Mouse (Mus musculus) embryonic facial prominence, embryonic 14.5 days (tissue): ENCODE results near the gene Nupl2. TPM values are rescaled to one million over a fixed set of nuclear protein-coding genes. Genes with fewer than 3 reads are reported as not detected.
A peak's percentile ranks its signal among the peaks of the same experiment; 100 is the strongest.

ENCODE experiments used
- ATAC-seq: fragments of 200-750 bp; cut with Nextera tagmentation; 2 replicates; pipeline ENCODE4 v1.8.0; 2017; ENCODE audit warnings: low read depth, moderate number of reproducible peaks, moderate TSS enrichment
- DNase-seq: peaks from one replicate; pipeline ENCODE4 v3.0.0-alpha.2; 2015; ENCODE audit warnings: low spot score
- H3K27ac ChIP-seq: fragments of 300-500 bp; sonication (generic); replicated peaks from 2 replicates; pipeline ENCODE4 v1.5.1; 2014; ENCODE audit warnings: low read depth, mild to moderate bottlenecking, low read length, moderate library complexity
- H3K27me3 ChIP-seq: fragments of 300-500 bp; sonication (generic); replicated peaks from 2 replicates; pipeline ENCODE4 v1.6.1; 2014; ENCODE audit warnings: low read length; ENCODE audit not compliant: control insufficient read depth, insufficient read depth
- H3K36me3 ChIP-seq: fragments of 300-500 bp; sonication (generic); 2 replicates; pipeline ENCODE4 v1.6.1; 2014; ENCODE audit warnings: low read length, mixed read lengths; ENCODE audit not compliant: control insufficient read depth, insufficient read depth
- H3K4me1 ChIP-seq: fragments of 300-500 bp; sonication (generic); 2 replicates; pipeline ENCODE4 v1.6.1; 2014; ENCODE audit warnings: antibody characterized with exemption, low read length; ENCODE audit not compliant: control insufficient read depth, insufficient read depth
- H3K4me2 ChIP-seq: fragments of 300-500 bp; sonication (generic); 2 replicates; pipeline ENCODE4 v1.6.1; 2014; ENCODE audit warnings: low read depth, mild to moderate bottlenecking, low read length, moderate library complexity, mixed read lengths
- H3K4me3 ChIP-seq: fragments of 300-500 bp; sonication (generic); 2 replicates; pipeline ENCODE4 v1.5.1; 2014; ENCODE audit warnings: low read depth, mild to moderate bottlenecking, low read length
- H3K9ac ChIP-seq: fragments of 300-500 bp; sonication (generic); 2 replicates; pipeline ENCODE4 v1.6.1; 2014; ENCODE audit warnings: low read depth, mild to moderate bottlenecking, low read length, moderate library complexity, mixed read lengths
- H3K9me3 ChIP-seq: fragments of 300-500 bp; sonication (generic); 2 replicates; pipeline ENCODE4 v1.6.1; 2016; ENCODE audit warnings: low read length; ENCODE audit not compliant: control insufficient read depth
- WGBS: fragments of 180-500 bp; shearing (Covaris S2); extraction: QIAGEN DNeasy Blood & Tissue Kit; methylation state at CpG from one replicate; pipeline ENCODE4 v1.1.7; 2014; 5-methylcytosine and 5-hydroxymethylcytosine counted together
- polyA plus RNA-seq: library from polyadenylated mRNA; unstranded; fragments of >200 nt; fragmentation: Nextera tagmentation; extraction: Ambion mirVana; gene quantifications from 2 replicates; pipeline ENCODE4 v1.2.1, GENCODE M21; 2014

The Nupl2 gene
- 11.2 and 15.3 TPM in 2 replicates for polyA plus RNA-seq

GRCm38 (mm10) chr5:24164789-24165445 lies at the start of gene Nupl2:
Gene Nupl2 (plus strand): TSS chr5:24164963.
- Histone ChIP-seq H3K36me3 (peaks cover 24% of the 10 kb centered on the region), H3K4me3 (peak within 1 kb of the TSS; percentile 92), H3K4me2 (peak within 1 kb of the TSS; percentile 75), H3K27ac (peak within 1 kb of the TSS; percentile 78), H3K9me3 (no peaks in the 10 kb centered on the region), H3K4me1 (no peaks in the 10 kb centered on the region), H3K9ac (peak within 1 kb of the TSS; percentile 94), H3K27me3 (no peaks in the 10 kb centered on the region)
- ATAC-seq (peak; percentile 97), DNase-seq (peak; percentile 97)
- WGBS: under 1% methylated on average over 43 of the region's 52 CpGs

DNA sequence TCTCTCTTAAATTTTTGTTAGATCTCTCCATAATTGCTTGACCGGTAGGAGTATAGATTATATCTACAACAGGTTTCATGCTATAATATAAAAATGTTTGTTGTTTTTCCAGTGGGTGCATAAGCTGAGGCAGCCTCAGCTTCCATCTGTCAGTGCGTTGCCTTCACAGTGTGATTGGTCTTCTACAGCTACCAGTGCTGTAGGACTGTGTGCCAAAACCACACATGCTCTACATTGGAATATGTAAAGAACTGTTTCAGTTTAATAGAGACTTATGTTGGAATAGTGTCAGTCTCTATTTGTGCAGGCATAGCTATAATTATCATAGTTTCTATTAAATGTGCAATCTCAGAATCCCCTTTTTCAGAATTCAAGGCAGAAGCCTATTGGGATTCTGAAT lies 42.5 kb upstream of the Nupl2 start:
- DNase-seq (no peak), ATAC-seq (no peak)
- WGBS: 94% methylated on average over 2 of the region's 2 CpGs
- no peaks in the 10 kb centered on the region for H3K9me3 ChIP-seq
- no peak overlapping the region for H3K4me3 ChIP-seq
- no peaks in the 10 kb centered on the region for H3K27me3 ChIP-seq
- H3K36me3 ChIP-seq: peaks cover 4% of the 10 kb centered on the region; the same call in 1 of the 2 replicates
- no peaks in the 10 kb centered on the region for H3K4me1 ChIP-seq
- H3K9ac ChIP-seq: no peak overlapping the region
- no peak overlapping the region for H3K4me2 ChIP-seq
- H3K27ac ChIP-seq: no peak overlapping the region

DNA sequence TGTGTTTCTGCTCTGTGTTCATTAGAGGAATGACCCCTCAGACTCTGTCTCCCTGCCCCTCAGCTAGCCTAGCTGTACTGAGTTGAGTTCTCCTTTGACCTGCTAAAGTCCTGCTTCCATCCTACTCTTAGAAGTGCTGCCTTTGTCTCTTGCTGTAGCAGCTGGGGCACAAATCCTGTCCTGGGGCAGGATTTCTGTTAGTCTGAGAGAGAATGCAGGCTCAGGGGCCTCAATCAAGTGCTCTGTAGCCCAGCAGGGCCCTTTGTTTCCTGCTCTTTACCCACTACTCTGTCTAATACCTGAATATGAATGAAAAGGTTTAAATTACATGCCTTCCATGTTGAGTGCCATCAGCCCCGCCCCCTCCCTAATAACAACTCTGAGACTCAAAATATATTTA lies 40.6 kb upstream of the Nupl2 start:
- WGBS: 58% methylated on average over 1 of the region's 1 CpGs
- no peak overlapping the region for H3K4me2 ChIP-seq
- ATAC-seq (peak; percentile 72; the same call in 1 of the 2 replicates), DNase-seq (peak; percentile 16)
- no peaks in the 10 kb centered on the region for H3K9me3 ChIP-seq
- H3K36me3 ChIP-seq: peaks cover 10% of the 10 kb centered on the region; the same call in 1 of the 2 replicates
- no peak overlapping the region for H3K9ac ChIP-seq
- no peaks in the 10 kb centered on the region for H3K4me1 ChIP-seq
- H3K4me3 ChIP-seq: no peak overlapping the region
- no peak overlapping the region for H3K27ac ChIP-seq
- H3K27me3 ChIP-seq: no peaks in the 10 kb centered on the region

GRCm38 (mm10) chr5:24124579-24125276 lies 40.0 kb upstream of the Nupl2 start:
- Histone ChIP-seq H3K4me3 (no peak overlapping the region), H3K27me3 (no peaks in the 10 kb centered on the region), H3K4me1 (no peaks in the 10 kb centered on the region), H3K4me2 (no peak overlapping the region), H3K27ac (no peak overlapping the region), H3K9me3 (no peaks in the 10 kb centered on the region), H3K36me3 (0 out of 2 replicates have a peak, but pooled peaks cover 6% of the 10 kb centered on the region), H3K9ac (no peak overlapping the region)
- DNase-seq (no peak), ATAC-seq (no peak)
- 65% methylated on average over 3 of the region's 3 CpGs for WGBS

DNA sequence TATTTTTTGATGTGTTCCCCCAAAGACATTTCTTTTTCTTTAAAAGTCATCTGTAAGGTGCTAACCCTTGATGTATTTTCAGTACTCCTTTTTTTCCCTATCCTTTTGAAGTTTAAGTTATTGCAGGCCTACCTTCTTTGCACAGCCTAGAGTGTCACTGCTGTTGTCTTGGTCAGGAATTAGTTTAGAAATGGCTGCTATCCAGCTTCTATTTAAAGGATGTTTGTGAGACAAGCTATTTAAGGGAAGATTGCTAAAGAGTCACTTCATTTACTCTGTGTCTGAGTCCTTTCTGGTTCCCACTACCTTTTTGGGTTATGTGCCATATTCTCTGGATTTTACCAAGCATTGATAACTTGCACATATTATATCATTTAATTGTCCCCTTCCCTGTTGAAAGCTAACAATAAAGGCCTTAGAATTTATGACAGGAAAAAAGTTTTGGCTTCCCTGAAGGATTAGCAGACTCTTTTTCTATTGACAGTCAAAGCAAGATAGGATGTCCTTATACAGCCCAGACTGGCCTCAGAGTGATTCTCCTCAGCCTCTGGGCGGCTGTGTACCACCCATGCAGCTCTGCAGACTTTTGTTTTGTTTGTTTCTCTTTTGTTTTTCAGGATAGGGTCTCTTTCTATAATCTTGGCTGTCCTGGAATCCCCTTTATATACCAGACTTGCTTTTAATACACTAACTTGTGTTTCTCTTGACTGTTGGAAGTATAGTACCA lies 38.7 kb upstream of the Nupl2 start:
- Histone ChIP-seq H3K27ac (no peak overlapping the region), H3K4me1 (no peaks in the 10 kb centered on the region), H3K9ac (no peak overlapping the region), H3K27me3 (no peaks in the 10 kb centered on the region), H3K4me3 (no peak overlapping the region), H3K36me3 (0 out of 2 replicates have a peak, but pooled peaks cover 9% of the 10 kb centered on the region), H3K4me2 (no peak overlapping the region), H3K9me3 (no peaks in the 10 kb centered on the region)
- no peak for ATAC-seq
- WGBS: 66% methylated on average over 1 of the region's 1 CpGs
- DNase-seq: no peak

GRCm38 (mm10) chr5:24126967-24127366 lies 37.8 kb upstream of the Nupl2 start:
- WGBS: 76% methylated on average over 4 of the region's 4 CpGs

GRCm38 (mm10) chr5:24146964-24147363 lies 17.8 kb upstream of the Nupl2 start:
- ATAC-seq (no peak), DNase-seq (no peak)
- no peaks in the 10 kb centered on the region for H3K4me1 ChIP-seq
- no peaks in the 10 kb centered on the region for H3K27me3 ChIP-seq
- peaks cover 73% of the 10 kb centered on the region for H3K36me3 ChIP-seq
- WGBS: 93% methylated on average over 5 of the region's 5 CpGs
- no peaks in the 10 kb centered on the region for H3K9me3 ChIP-seq
- H3K27ac ChIP-seq: no peak overlapping the region
- H3K9ac ChIP-seq: no peak overlapping the region
- no peak overlapping the region for H3K4me2 ChIP-seq
- H3K4me3 ChIP-seq: no peak overlapping the region

More at GRCm38 (mm10) chr5:24126967-24127366, 37.8 kb upstream of the Nupl2 start:
- ATAC-seq: no peak
- Histone ChIP-seq H3K9me3 (no peaks in the 10 kb centered on the region), H3K27ac (no peak overlapping the region), H3K27me3 (no peaks in the 10 kb centered on the region), H3K36me3 (0 out of 2 replicates have a peak, but pooled peaks cover 9% of the 10 kb centered on the region), H3K4me2 (no peak overlapping the region), H3K4me3 (no peak overlapping the region), H3K9ac (no peak overlapping the region), H3K4me1 (no peaks in the 10 kb centered on the region)
- DNase-seq: no peak

DNA sequence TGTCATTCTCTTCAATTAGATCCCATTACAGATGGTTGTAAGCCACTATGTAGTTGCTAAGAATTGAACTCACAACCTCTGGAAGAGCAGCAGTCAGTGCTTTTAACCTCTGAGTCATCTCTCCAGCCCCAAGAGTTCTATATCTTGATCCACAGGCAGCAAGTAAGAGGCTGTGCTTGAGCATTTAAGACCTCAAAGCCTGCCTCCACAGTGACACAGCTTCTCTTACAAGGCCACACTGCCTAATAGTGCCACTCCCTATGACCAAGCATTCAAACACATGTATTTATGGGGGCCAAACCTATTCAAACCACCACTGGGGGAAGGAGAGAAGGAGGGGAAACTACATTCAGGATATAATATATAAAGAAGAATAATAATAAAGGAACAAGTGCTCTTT lies 12.6 kb upstream of the Nupl2 start:
- Histone ChIP-seq H3K27me3 (no peaks in the 10 kb centered on the region), H3K4me2 (no peak overlapping the region), H3K4me1 (no peaks in the 10 kb centered on the region), H3K9ac (no peak overlapping the region), H3K36me3 (peaks cover 50% of the 10 kb centered on the region), H3K27ac (no peak overlapping the region), H3K4me3 (no peak overlapping the region), H3K9me3 (no peaks in the 10 kb centered on the region)
- DNase-seq (no peak), ATAC-seq (no peak)
